Mouse (Mus musculus): ENCODE measurements at regions not wholly inside any gene's neighbourhood (a gene's known extent, or its start where the extent isn't known, plus 50 kb on each side); places are given as distances from the start of the nearest gene placed in this dataset.

- TF ChIP-seq CTCF (IDR thresholded peaks at IDR 0.05; ENCODE audit: extremely low read depth, insufficient read depth, low read length) (no peak), POLR2A (IDR thresholded peaks at IDR 0.05; ENCODE audit: extremely low read depth, insufficient read depth, low read length) (no peak)
Measured at GRCm38 (mm10) chr17:45332321-45332720, 101.2 kb downstream of the Cdc5l start.

Measured in cortical plate, adult 2 months (tissue).